Mouse (Mus musculus): ENCODE data around the gene Clcn6. TPM values are rescaled to one million over a fixed set of nuclear protein-coding genes. Genes with fewer than 3 reads are reported as not detected.

Clcn6 gene
- total and polyA plus RNA-seq, 3 experiments, result 6.2 to 21.0 (median 16.1) TPM

- TF ChIP-seq GATA1 (IDR thresholded peaks at IDR 0.05; ENCODE audit: borderline replicate concordance, low read length) (no peak), TAL1 (conservative IDR thresholded peaks at IDR 0.05; ENCODE audit: low read depth, low read length) (no peak), POLR2AphosphoS5 (IDR thresholded peaks at IDR 0.05; ENCODE audit: insufficient replicate concordance, low read depth, low read length) (no peak), CTCF (IDR thresholded peaks at IDR 0.05; ENCODE audit: low read depth, low read length) (no peak), GATA2 (IDR thresholded peaks at IDR 0.05; ENCODE audit: borderline replicate concordance, low read depth, low read length) (no peak)
- ATAC-seq (ENCODE audit: extremely low read depth, insufficient number of reproducible peaks, low FRiP score, poor library complexity, severe bottlenecking), result no peak
- Histone ChIP-seq H3K4me3 (ENCODE audit: low read depth, low read length) (no peak overlapping the region), H3K4me1 (ENCODE audit: insufficient read depth, low read depth, low read length) (no peaks in the 10 kb centered on the region), H3K9me3 (replicated peaks) (no peaks in the 10 kb centered on the region), H3K36me3 (replicated peaks) (no peaks in the 10 kb centered on the region), H3K27me3 (ENCODE audit: insufficient read depth, low read length) (no peaks in the 10 kb centered on the region)
- no peak for DNase-seq (ENCODE audit: low spot score)
These were observed 62.4 kb downstream of the Clcn6 start for GRCm38 (mm10) chr4:147976237-147976636.

GRCm38 (mm10) chr4:147969337-147969736 lies 69.3 kb downstream of the Clcn6 start:
- Histone ChIP-seq H3K4me1 (ENCODE audit: insufficient read depth, low read depth, low read length) (no peaks in the 10 kb centered on the region), H3K4me3 (ENCODE audit: low read depth, low read length) (no peak overlapping the region), H3K27me3 (ENCODE audit: insufficient read depth, low read length) (peaks cover 7% of the 10 kb centered on the region; the same call in 1 of the 2 replicates), H3K36me3 (replicated peaks) (no peaks in the 10 kb centered on the region), H3K9me3 (replicated peaks) (no peaks in the 10 kb centered on the region)
- no peak for ATAC-seq (ENCODE audit: extremely low read depth, insufficient number of reproducible peaks, low FRiP score, poor library complexity, severe bottlenecking)
- TF ChIP-seq CTCF (IDR thresholded peaks at IDR 0.05; ENCODE audit: low read depth, low read length) (no peak), GATA1 (IDR thresholded peaks at IDR 0.05; ENCODE audit: borderline replicate concordance, low read length) (no peak), TAL1 (conservative IDR thresholded peaks at IDR 0.05; ENCODE audit: low read depth, low read length) (no peak), POLR2AphosphoS5 (IDR thresholded peaks at IDR 0.05; ENCODE audit: insufficient replicate concordance, low read depth, low read length) (no peak), GATA2 (IDR thresholded peaks at IDR 0.05; ENCODE audit: borderline replicate concordance, low read depth, low read length) (no peak)
- DNase-seq (ENCODE audit: low spot score), result no peak

GRCm38 (mm10) chr4:147968816-147969215 lies 69.8 kb downstream of the Clcn6 start:
- DNase-seq (ENCODE audit: low spot score) (no peak), ATAC-seq (ENCODE audit: extremely low read depth, insufficient number of reproducible peaks, low FRiP score, poor library complexity, severe bottlenecking) (no peak)
- no peak for TF ChIP-seq POLR2AphosphoS5 (IDR thresholded peaks at IDR 0.05; ENCODE audit: insufficient replicate concordance, low read depth, low read length)
- no peak for TF ChIP-seq GATA1 (IDR thresholded peaks at IDR 0.05; ENCODE audit: borderline replicate concordance, low read length)
- no peak for TF ChIP-seq CTCF (IDR thresholded peaks at IDR 0.05; ENCODE audit: low read depth, low read length)
- no peak for TF ChIP-seq TAL1 (conservative IDR thresholded peaks at IDR 0.05; ENCODE audit: low read depth, low read length)
- TF ChIP-seq GATA2 (IDR thresholded peaks at IDR 0.05; ENCODE audit: borderline replicate concordance, low read depth, low read length), result no peak
- H3K4me3 ChIP-seq (ENCODE audit: low read depth, low read length), result no peak overlapping the region
- no peaks in the 10 kb centered on the region for H3K4me1 ChIP-seq (ENCODE audit: insufficient read depth, low read depth, low read length)
- H3K27me3 ChIP-seq (ENCODE audit: insufficient read depth, low read length), result peaks cover 10% of the 10 kb centered on the region; the same call in 1 of the 2 replicates
- H3K36me3 ChIP-seq (replicated peaks), result no peaks in the 10 kb centered on the region
- no peaks in the 10 kb centered on the region for H3K9me3 ChIP-seq (replicated peaks)

GRCm38 (mm10) chr4:147965712-147966111 lies 72.9 kb downstream of the Clcn6 start:
- Histone ChIP-seq H3K27me3 (ENCODE audit: insufficient read depth, low read length) (peaks cover 17% of the 10 kb centered on the region; the same call in 1 of the 2 replicates), H3K4me1 (ENCODE audit: insufficient read depth, low read depth, low read length) (peaks cover 1% of the 10 kb centered on the region), H3K36me3 (replicated peaks) (no peaks in the 10 kb centered on the region), H3K4me3 (ENCODE audit: low read depth, low read length) (no peak overlapping the region), H3K9me3 (replicated peaks) (no peaks in the 10 kb centered on the region)
- TF ChIP-seq POLR2AphosphoS5 (IDR thresholded peaks at IDR 0.05; ENCODE audit: insufficient replicate concordance, low read depth, low read length), result no peak
- TF ChIP-seq GATA1 (IDR thresholded peaks at IDR 0.05; ENCODE audit: borderline replicate concordance, low read length), result no peak
- no peak for TF ChIP-seq GATA2 (IDR thresholded peaks at IDR 0.05; ENCODE audit: borderline replicate concordance, low read depth, low read length)
- TF ChIP-seq CTCF (IDR thresholded peaks at IDR 0.05; ENCODE audit: low read depth, low read length), result no peak
- TF ChIP-seq TAL1 (conservative IDR thresholded peaks at IDR 0.05; ENCODE audit: low read depth, low read length), result no peak
- ATAC-seq (ENCODE audit: extremely low read depth, insufficient number of reproducible peaks, low FRiP score, poor library complexity, severe bottlenecking) (no peak), DNase-seq (ENCODE audit: low spot score) (no peak)

- ATAC-seq (ENCODE audit: extremely low read depth, insufficient number of reproducible peaks, low FRiP score, poor library complexity, severe bottlenecking), result no peak
- Histone ChIP-seq H3K27me3 (ENCODE audit: insufficient read depth, low read length) (peaks cover 15% of the 10 kb centered on the region; the same call in 1 of the 2 replicates), H3K4me1 (ENCODE audit: insufficient read depth, low read depth, low read length) (peaks cover 4% of the 10 kb centered on the region), H3K4me3 (ENCODE audit: low read depth, low read length) (no peak overlapping the region), H3K9me3 (replicated peaks) (no peaks in the 10 kb centered on the region), H3K36me3 (replicated peaks) (no peaks in the 10 kb centered on the region)
- TF ChIP-seq GATA2 (IDR thresholded peaks at IDR 0.05; ENCODE audit: borderline replicate concordance, low read depth, low read length) (no peak), TAL1 (conservative IDR thresholded peaks at IDR 0.05; ENCODE audit: low read depth, low read length) (no peak), GATA1 (IDR thresholded peaks at IDR 0.05; ENCODE audit: borderline replicate concordance, low read length) (no peak), CTCF (IDR thresholded peaks at IDR 0.05; ENCODE audit: low read depth, low read length) (no peak), POLR2AphosphoS5 (IDR thresholded peaks at IDR 0.05; ENCODE audit: insufficient replicate concordance, low read depth, low read length) (no peak)
- DNase-seq (ENCODE audit: low spot score), result no peak
These were observed 75.0 kb downstream of the Clcn6 start for GRCm38 (mm10) chr4:147963623-147964022.

- Histone ChIP-seq H3K27me3 (ENCODE audit: insufficient read depth, low read length) (peaks cover 15% of the 10 kb centered on the region; the same call in 1 of the 2 replicates), H3K36me3 (replicated peaks) (no peaks in the 10 kb centered on the region), H3K9me3 (replicated peaks) (no peaks in the 10 kb centered on the region), H3K4me1 (ENCODE audit: insufficient read depth, low read depth, low read length) (peaks cover 4% of the 10 kb centered on the region), H3K4me3 (ENCODE audit: low read depth, low read length) (no peak overlapping the region)
- TF ChIP-seq GATA2 (IDR thresholded peaks at IDR 0.05; ENCODE audit: borderline replicate concordance, low read depth, low read length) (no peak), CTCF (IDR thresholded peaks at IDR 0.05; ENCODE audit: low read depth, low read length) (no peak), TAL1 (conservative IDR thresholded peaks at IDR 0.05; ENCODE audit: low read depth, low read length) (no peak), GATA1 (IDR thresholded peaks at IDR 0.05; ENCODE audit: borderline replicate concordance, low read length) (no peak), POLR2AphosphoS5 (IDR thresholded peaks at IDR 0.05; ENCODE audit: insufficient replicate concordance, low read depth, low read length) (no peak)
- no peak for ATAC-seq (ENCODE audit: extremely low read depth, insufficient number of reproducible peaks, low FRiP score, poor library complexity, severe bottlenecking)
- no peak for DNase-seq (ENCODE audit: low spot score)
These were observed 75.8 kb downstream of the Clcn6 start for GRCm38 (mm10) chr4:147962781-147963180.
